Mouse (Mus musculus) retina, postnatal 7 days (tissue): ENCODE results near the gene Gm10282.
A peak's percentile ranks its signal among the peaks of the same experiment; 100 is the strongest.

Source experiments
- DNase-seq: peaks from one replicate; pipeline ENCODE4 v3.0.0-alpha.2; 2012; ENCODE audit warnings: low read depth, low spot score

Gm10282 gene

DNA sequence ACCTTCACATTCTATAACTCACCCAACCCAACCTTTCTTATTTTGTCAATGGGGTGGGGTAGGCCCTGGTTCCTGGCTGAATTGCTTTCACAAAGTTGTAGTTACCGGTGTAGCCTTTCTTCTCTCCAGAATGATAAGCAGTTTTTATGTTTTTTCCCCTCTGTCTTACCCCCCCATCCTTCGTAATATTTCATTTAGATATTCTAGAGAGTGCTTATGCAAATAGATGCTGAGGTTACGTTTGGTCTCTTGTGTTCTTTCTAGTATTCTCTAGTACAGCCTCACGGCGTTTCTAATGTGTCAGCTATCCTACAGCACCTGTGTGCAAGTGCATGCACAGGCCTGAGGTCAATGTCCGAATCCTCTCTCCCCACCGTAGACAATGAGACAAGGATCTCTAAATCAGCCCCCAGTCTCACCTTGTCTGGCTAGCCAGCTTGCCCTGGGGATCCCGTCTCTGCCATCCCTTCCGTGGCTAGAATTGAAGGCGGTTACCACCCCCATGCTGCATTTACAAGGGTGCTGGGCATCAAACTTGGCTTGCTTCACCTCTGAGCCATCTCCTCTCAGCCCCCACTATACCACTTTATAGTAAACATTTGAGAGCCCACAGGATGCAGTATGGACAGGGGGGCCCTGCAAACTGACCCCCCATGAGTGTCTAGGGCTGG, 19.1 kb upstream of the Gm10282 start:
- DNase-seq, result no peak

DNA sequence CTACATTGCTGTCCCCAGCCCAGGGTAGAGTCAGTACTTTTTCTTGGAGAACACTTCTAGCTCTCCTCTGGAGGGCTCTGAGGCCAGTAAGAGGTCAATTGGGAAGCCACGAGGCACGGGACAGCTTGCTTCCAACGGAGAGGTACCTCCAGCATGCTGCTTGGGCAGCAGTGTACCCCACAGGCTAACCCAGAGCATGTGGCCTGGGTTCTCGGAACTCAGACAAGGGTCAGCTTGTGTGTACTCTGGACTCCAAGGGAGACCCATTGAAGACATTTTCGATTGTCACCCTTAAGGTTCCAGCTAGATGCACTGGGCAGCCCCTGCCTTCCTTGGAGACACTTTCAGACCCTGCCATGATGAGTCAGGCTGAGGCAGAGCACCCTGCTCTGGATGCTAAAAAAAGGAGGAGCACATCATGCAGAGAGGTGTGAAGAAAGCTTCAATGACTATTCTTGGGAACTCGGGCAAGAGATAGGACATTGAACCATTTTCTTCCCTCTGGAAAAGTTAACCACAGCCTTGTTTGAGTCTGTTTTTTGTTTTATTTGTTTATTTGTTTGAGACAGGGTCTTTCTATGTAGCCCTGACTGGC, 18.2 kb upstream of the Gm10282 start:
- no peak for DNase-seq

DNA sequence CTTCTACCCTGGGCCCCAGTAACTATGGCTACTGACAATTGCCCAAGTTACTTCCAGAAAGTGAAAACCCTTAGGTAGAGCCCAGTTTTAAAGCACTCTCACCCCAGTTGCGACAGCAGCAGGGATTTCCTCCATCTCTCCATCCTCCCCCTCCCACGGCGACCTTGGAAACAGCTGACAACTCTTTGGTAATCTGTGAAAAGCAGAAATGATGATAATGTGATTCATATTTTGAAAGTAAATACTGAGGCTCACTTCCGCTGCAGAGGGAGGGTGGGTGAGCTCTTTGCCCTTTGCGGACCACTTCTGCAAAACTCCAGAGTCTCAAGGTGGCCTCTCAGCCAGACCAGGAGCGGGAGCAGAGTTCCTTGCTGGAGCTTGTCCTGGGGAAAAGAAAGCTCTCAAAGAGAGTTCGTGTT, 17.4 kb upstream of the Gm10282 start:
- DNase-seq, result no peak

DNA sequence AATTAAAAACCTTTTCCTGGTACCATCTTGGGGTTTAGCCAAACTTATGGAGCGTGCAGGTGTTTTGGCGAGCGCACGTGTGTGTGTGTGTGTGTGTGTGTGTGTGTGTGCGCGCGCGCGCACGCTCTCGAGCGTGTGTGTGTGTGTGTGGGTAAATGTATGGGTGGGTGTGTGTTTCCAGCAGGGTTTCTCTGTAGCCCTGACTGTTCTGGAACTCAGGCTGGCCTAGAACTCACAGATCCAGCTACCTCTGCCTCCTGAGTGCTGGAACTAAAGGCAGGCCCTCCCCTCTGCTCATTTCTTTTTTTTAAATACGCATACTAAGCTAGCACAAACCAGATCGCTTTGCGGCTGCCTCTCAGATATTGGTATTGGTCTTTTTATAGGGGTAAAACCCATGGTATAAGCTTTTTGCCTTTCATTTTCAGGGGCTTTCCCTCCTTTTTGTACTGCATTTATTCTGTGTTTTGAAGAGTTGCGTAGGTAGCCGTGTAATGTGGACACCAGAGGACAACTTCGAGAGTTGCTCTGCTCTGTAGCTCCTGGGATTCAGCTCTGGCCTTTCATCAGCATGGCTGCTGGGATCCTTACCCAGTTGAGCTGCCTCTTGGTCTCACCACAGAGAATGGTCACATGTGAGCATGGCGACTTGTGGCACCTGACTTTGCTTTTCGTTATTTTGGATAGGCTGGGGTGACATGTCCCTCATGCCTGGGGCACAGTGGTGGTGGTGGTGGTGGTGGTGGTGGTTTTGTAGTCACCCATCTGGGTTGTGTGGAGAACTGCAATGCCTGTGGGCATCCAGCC, 16.8 kb upstream of the Gm10282 start:
- DNase-seq, result no peak

DNA sequence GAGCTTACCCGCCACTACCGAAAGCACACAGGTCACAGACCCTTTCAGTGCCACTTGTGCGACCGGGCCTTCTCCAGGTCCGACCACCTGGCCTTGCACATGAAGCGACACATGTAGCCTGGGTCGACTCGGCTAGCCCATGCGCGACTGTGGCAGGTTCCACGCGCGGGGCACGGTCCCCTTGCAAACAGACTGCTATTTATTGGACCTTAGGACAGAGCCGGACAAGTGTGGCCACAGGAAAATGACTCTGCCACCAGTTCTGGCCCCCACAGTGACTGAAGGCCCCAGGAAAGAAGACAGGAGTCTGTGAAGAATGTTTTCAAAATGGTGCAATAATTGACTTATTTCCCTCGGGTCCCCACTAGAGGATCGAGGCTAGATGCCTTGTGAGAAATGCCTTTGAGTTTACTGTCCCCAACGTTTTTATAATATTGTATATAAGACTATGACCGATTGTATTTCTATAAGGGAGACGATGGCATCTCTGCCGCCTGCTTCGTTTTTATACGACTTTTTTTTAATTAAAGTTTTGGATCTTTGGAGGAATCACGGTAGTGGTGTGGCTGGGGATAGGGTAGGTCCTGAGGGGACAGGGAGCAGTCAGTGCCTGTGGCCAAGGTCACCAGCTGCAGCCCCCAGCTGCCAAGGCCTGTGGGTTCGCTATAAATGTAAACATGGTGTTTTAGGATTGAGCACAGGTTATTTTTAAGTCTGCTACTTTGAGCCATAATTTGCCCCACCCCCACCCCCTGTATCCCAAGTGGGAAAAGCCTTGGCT, 15.9 kb upstream of the Gm10282 start:
- DNase-seq, result no peak

DNA sequence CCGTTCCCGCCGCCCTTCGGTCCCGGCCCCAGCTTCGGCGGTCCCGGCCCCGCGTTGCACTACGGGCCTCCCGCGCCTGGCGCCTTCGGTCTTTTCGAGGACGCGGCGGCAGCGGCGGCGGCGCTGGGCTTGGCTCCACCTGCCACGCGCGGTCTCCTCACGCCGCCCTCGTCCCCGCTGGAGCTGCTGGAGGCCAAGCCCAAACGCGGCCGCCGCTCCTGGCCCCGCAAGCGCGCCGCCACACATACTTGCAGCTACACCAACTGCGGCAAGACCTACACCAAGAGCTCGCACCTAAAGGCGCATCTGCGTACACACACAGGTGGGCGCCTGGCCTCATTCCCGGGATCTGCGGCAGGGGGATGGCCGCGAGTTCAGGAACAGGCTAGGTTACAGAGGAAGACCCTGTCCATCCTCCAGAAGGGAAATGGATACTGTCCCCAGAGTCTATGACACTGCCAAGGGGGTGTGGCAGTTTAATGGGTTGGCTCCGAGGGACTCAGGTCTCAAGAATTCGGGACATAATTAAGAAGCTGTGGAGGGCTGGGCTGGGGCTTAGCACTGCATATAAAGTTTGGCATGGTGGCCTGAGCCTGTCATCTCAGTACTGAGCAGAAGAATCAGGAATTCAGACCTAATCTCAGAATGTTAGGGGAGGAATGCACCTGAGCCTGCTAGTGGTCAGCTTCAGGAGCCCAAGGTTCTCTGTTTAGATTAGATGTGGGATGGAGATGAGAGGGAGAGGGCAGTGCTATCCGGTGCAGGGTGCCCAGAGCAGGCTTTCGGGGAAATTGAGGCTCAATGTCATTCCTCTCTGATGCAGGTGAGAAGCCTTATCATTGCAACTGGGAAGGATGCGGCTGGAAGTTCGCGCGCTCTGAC, 15.1 kb upstream of the Gm10282 start:
- DNase-seq, result no peak

DNA sequence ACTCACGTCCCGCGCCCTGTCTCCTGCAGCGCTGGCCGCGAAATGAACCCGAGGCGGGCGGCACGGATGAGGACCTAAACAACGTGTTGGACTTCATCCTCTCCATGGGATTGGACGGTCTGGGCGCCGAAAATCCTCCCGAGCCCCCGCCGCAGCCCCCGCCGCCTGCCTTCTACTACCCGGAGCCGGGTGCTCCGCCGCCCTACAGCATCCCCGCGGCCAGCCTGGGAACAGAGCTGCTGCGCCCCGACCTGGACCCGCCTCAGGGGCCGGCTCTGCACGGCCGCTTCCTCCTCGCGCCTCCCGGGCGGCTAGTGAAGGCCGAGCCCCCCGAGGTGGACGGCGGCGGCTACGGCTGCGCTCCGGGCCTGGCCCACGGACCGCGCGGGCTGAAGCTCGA, 14.3 kb upstream of the Gm10282 start:
- DNase-seq, result no peak

DNA sequence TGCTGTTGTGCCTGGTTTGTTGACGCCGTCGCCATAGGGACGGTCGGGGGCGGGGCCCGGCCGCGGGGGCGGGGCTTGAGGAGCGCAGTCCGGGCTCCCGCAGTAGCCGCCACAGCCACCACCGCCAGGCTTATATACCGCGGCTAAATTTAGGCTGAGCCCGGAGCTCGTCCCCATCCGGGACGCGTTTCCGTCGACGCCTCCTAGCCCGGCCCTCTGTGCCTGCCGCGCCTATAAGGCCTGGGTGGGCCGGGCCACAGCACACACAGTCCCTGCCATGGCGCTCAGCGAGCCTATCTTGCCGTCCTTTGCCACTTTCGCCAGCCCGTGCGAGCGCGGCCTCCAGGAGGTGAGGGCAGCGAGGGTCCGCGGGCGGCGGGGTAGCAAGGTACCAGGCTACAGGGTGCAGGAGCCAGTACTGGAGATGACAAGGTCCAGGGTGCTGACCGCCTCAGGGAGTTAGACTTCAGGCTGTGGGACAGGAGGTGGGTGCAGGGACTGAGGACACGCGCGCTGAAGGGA, 13.8 kb upstream of the Gm10282 start, which contains the start of gene Klf2:
Gene Klf2, plus strand, starts transcription at position 233 of the 522 bp plus-strand sequence.
- peak; percentile 76 for DNase-seq

DNA sequence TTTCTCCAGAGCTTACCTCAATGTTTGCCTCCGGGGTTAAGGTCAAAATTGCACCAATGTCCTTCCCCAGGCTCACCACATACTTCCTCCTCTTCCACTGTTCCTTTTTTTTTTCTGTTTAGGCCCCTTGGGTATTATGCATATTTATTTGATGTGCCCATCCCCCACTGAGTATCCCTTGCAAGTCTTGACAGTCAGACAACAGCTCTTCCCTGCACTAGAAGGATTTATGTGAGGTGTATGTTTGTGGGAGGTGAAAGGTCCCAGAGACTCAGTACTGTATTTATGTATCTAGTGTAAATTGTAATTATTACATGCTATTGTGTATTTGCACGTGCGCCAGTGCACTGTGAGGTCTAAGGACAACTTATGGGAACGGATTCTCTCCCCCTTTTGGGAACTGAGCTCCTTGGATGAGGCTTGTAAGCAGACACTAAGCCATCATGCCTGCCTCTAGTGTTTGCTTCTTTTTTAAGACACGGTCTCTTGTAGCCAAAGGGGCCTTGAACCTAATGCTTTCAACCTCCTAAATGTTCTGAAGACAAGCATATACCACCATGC, 12.8 kb upstream of the Gm10282 start:
- DNase-seq, result no peak

DNA sequence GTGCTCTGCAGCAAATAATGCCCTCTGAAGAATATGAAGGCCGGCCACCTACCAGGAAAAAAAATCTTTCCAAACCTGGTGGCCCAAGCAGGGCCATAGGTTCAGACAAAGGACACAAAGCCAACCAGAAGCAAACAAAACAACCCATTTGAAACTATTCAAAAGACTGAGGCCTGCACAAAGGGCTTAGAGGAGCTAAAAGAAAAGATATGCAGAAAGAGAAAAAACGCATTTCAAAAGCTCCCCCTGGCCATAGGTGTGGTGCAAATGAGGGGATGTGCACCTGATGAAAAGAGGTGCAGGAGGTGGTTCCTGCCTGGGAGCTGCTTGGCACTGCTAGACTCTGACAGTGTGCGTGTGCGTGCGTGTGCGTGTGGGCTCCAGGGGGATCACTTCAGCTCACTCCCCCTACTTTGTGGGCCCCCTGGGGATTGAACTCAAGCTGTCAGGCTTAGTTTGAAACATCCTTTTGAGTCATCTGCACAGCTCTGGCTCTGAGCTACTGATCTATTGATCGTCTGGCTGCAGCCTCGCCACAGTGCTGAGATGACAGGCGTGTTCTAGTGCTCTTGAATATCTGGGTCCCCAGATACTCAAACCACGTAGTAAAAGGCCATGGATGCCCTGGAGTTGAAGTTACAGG, 11.1 kb upstream of the Gm10282 start:
- DNase-seq, result no peak

DNA sequence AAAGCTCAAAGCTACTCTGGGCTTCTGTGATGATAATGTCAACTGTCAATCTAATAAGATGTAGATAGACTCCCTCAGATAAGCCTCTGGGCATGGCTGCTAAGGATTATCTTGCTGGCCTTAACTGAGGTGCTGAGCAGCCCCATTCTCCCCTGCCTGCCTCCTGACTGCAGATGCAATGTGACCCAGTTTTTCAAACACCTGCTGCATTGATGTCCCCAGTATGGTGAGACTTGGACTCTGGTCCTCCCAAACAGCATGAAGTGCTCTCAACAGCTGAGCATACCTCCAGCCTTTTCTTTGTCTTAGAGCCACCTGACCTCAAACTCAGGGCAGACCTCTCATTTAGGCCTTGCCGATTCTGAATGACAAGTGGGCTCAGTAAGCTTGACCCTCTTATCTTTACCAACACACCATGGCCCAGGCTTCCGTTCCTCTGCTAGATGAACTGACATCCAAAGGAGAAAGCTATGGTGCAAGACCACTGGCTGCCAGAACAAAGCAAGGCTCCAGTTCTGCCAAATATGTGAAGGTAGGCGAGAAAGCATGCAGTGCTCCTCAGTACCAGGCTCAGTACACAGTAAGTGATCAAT, 8.0 kb upstream of the Gm10282 start:
- no peak for DNase-seq

DNA sequence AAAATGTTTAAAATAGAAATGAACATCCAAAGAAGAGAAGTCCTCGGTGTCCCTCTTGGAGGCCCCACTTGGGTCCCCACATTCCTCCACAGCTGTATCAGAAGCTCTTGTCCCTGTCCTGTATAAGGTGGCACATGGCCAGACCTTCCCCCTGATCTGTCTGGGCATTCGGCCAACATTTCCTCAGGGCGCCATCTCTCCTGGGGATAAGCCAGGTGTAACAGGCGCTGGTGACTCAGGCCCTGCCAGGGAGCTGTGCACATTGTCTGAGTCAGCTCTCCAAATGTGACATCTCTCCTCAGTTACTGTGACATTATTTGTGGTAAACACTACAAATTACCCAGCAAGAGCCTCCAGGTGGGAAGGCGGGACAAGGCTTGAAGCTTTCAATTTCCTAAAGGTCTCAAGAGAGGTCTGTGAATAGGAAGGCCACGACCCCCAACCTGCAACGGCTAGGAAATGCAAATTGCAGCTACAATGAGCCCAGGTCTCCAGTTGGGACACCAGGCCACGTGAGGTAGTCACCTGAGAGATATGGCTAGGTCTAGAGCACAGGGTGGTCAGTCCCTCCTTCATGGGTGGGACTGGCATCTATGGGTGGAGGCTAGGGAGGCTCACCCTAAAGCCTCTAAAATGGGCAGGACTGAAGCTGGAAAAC, 5.9 kb upstream of the Gm10282 start:
- DNase-seq, result peak; percentile 43

DNA sequence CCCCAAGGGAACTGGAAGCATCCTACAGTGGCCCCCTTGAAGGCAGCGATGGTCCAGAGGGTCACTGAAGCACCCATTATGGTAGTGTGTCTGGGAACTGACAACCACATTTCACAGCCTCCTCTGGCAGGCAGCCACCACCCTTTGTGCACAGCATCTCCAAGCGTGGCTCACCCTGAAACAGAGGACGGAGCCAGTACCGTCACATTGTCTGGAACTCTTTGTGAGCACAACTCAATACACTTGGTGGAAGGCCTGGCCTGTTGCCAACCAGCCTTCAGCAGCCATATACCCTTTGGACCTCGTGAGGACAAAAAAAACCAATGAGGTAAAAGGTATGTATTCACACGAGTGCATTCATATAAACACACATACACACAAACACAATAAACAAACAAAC, 3.2 kb upstream of the Gm10282 start:
- no peak for DNase-seq

DNA sequence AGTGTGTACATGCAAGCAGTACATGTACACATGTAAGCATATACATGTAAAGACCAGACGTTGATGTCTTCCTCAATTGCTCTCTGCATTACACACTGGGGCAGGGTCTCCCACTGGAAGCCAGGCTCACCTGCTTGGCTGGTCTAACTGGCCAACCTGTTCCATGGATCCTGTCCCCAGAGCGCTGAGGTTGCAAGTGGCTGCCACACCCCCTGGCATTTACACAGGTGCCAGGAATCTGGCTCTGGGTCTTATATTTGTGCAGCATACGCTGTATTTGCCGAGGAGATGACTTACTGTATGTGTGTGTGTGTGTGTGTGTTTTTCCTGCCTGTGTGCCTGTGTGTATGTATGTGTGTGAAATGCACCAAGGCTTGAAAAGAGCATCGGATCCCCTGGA, 1.9 kb upstream of the Gm10282 start:
- DNase-seq, result no peak

DNA sequence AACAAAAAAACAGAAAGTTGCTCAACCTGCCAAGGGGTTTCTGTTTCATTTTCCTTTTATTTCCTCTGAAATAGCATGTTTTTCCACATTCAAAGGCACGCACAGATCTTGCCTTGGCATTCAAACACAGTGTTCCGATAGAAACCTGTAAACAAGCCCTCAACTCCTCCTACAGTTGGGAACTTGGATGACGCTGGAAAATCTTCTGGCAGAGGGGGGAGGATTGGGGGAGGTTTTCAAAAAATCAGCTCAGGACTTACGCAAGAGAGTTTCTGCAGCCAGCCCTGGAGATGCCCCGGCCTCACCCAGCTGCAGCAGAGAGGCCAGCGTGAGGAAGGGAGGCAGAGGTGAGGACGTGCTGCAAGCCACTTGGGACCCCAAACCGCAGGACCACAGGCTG, 1.4 kb downstream of the Gm10282 start:
- DNase-seq, result no peak

DNA sequence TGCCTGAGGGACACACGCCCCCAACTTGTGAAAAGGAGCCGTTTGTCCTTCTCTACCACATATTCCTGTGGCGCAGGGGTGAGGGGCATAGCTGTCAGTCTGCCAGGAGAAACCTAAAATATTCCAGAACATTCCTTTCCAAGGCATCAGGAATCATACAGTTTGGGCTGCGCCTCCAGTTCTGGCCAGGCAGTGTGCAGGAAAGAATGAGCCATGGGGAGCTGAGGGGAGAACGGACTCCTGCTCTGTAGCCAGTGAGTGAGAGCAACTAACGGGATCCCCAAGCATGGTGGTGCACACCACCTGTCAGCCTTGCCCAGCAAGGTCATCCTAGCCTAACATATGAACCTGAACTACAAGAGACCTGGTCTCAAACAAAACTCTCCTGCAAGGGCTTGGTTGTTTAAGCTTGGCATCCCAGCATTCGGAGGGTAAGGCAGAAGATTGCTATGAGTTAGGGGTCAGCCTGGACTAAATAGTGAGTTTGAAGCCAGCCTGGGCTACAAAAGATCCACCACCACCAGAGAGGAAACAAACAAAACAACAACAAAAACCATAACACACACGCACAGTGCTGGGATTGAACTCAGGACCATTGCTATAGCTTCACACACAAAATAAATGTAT, 2.0 kb downstream of the Gm10282 start:
- no peak for DNase-seq

DNA sequence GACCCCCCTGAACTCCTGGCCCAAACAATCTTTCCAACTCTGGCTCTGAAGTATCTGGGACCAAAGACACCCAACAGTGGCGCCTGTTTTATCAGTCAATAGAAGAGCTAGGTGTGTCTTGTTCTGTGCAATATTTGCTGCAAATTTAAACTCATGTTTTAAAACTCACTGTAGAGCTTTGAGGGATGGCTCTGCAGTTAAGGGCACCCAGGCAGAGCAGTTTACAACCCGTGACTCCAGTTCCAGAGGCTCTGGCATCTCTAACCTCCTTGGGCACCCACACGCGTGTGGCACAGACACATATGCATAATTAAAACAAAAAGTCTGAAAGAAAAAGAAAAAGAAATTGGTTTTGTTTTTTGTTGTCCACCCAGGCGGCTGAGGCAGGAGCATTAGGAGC, 3.6 kb downstream of the Gm10282 start:
- no peak for DNase-seq

DNA sequence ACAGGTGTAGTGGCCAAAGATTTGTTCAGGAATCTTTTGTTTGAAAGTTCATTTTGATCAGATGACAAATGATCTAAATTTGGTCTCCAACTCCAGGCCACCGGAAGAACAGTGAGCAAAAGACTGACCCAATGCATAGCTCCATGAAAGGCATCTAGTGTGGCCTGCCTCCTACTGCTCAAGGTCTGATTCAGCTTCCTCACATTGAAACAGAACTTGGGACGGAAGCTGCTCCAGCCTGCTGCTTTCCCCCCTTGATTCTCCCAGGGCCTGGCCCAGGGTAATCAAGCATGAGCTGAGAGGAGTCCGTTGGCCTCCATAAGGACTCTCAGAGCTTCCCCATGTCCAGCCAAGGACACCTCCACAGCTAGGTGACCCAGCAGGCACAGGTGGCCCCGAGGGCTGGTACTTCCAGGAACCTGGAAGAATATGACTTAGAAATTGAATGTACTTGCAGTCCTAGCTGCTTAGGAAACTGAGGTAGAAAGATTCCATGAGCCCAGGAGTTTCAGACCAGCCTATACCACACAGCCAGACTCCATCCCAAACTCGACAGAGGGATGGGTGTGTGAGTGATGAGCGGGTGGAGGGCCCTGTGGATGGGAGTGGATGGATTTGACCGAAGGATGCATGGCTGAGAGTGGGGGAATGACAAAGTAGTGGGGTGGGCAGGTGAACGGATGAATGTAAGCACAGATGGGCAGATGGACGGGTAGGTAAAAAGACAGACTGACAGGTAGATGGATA, 4.2 kb downstream of the Gm10282 start:
- no peak for DNase-seq
